Mouse (Mus musculus) CH12.LX (cell line): Measurements from ENCODE around the gene Gab1. TPM values are rescaled to one million over a fixed set of nuclear protein-coding genes. Genes with fewer than 3 reads are reported as not detected.

ENCODE experiments used
- DNase-seq: peaks from one replicate; pipeline ENCODE4 v3.0.0-alpha.2; 2013; ENCODE audit errors: extremely low read depth
- H3K27ac ChIP-seq: 2 replicates; pipeline ENCODE4 v1.5.1; 2012; ENCODE audit warnings: low read depth, mild to moderate bottlenecking, control low read depth, moderate library complexity; ENCODE audit not compliant: insufficient read depth
- H3K27me3 ChIP-seq: replicated peaks from 2 replicates; pipeline ENCODE3; 2012; ENCODE audit warnings: inconsistent platforms
- H3K36me3 ChIP-seq, 2 experiments: replicated peaks in 1 of 2; 2 replicates each; pipeline versions ENCODE3 to v1.6.1; 2012; ENCODE audit warnings: inconsistent platforms in 1 of 2, low read length in 1 of 2, mild to moderate bottlenecking in 1 of 2, mixed read lengths in 1 of 2, moderate library complexity in 1 of 2; ENCODE audit not compliant: control insufficient read depth in 1 of 2, insufficient read depth in 1 of 2
- H3K4me1 ChIP-seq, 2 experiments: 2 replicates each; pipeline ENCODE4 v1.6.1; 2012; ENCODE audit warnings: inconsistent platforms in 1 of 2, moderate library complexity in 1 of 2; ENCODE audit not compliant: insufficient read depth in 2 of 2, control insufficient read depth in 1 of 2
- H3K4me2 ChIP-seq: 2 replicates; pipeline ENCODE4 v1.6.1; 2012; ENCODE audit warnings: low read depth, mild to moderate bottlenecking, control low read depth; ENCODE audit not compliant: poor library complexity, insufficient read depth, severe bottlenecking
- H3K4me3 ChIP-seq, 3 experiments: fragments of 150-350 bp in 1 of 3; sonication (generic) in 1 of 3; replicated peaks in 1 of 3; 2 replicates each; pipeline versions ENCODE3 to v1.5.1; 2011 to 2012; ENCODE audit warnings: low read depth in 2 of 3, low read length in 2 of 3, mild to moderate bottlenecking in 2 of 3, moderate library complexity in 2 of 3, control low read depth in 1 of 3, improper control_type of control experiment in 1 of 3, inconsistent platforms in 1 of 3, mixed read lengths in 1 of 3; ENCODE audit not compliant: poor library complexity in 1 of 3
- H3K79me2 ChIP-seq: replicated peaks from 2 replicates; pipeline ENCODE4 v1.6.1; 2012; ENCODE audit warnings: mild to moderate bottlenecking, moderate library complexity; ENCODE audit not compliant: control insufficient read depth, poor library complexity, insufficient read depth, severe bottlenecking; ENCODE audit errors: extremely low read depth
- H3K9ac ChIP-seq: 2 replicates; pipeline ENCODE4 v1.6.1; 2012; ENCODE audit warnings: low read depth, mild to moderate bottlenecking, control low read depth, moderate library complexity; ENCODE audit not compliant: insufficient read depth
- H3K9me3 ChIP-seq: replicated peaks from 2 replicates; pipeline ENCODE3; 2012; ENCODE audit warnings: low read length, inconsistent platforms, mixed read lengths
- BHLHE40 ChIP-seq: IDR thresholded peaks from 2 replicates; pipeline ENCODE4 v1.6.1; 2011; ENCODE audit warnings: mild to moderate bottlenecking, low read depth, low read length, improper control_type of control experiment
- CHD1 ChIP-seq: IDR thresholded peaks from 2 replicates; pipeline ENCODE4 v1.6.1; 2012; ENCODE audit warnings: low read depth, low read length, improper control_type of control experiment, inconsistent platforms
- CHD2 ChIP-seq: IDR thresholded peaks from 2 replicates; pipeline ENCODE4 v1.6.1; 2011; ENCODE audit warnings: low read length, improper control_type of control experiment
- CTCF ChIP-seq, 2 experiments: IDR thresholded peaks in 1 of 2; conservative IDR thresholded peaks in 1 of 2; 2 replicates each; pipeline ENCODE4 v1.5.1; 2011 to 2012; ENCODE audit warnings: low read depth in 2 of 2, low read length in 2 of 2, improper control_type of control experiment in 1 of 2, inconsistent platforms in 1 of 2, mild to moderate bottlenecking in 1 of 2, moderate library complexity in 1 of 2
- E2F4 ChIP-seq: IDR thresholded peaks from 2 replicates; pipeline ENCODE4 v1.6.1; 2011; ENCODE audit warnings: low read depth, low read length, improper control_type of control experiment; ENCODE audit not compliant: insufficient replicate concordance
- ELF1 ChIP-seq: IDR thresholded peaks from 2 replicates; pipeline ENCODE4 v1.6.1; 2014; ENCODE audit warnings: low read depth, mild to moderate bottlenecking, inconsistent platforms, low read length, improper control_type of control experiment
- EP300 ChIP-seq: IDR thresholded peaks from 2 replicates; pipeline ENCODE4 v1.6.1; 2011; ENCODE audit warnings: low read length, improper control_type of control experiment
- ETS1 ChIP-seq: conservative IDR thresholded peaks from 2 replicates; pipeline ENCODE4 v1.6.1; 2012; ENCODE audit warnings: low read depth, mild to moderate bottlenecking, inconsistent platforms, low read length, improper control_type of control experiment, moderate library complexity
- HCFC1 ChIP-seq: IDR thresholded peaks from 2 replicates; pipeline ENCODE4 v1.6.1; 2012; ENCODE audit warnings: low read depth, mild to moderate bottlenecking, inconsistent platforms, low read length, improper control_type of control experiment
- JUN ChIP-seq: IDR thresholded peaks from 2 replicates; pipeline ENCODE4 v1.6.1; 2011; ENCODE audit warnings: low read depth, mild to moderate bottlenecking, low read length, improper control_type of control experiment, moderate library complexity; ENCODE audit not compliant: insufficient read depth
- KAT2A ChIP-seq: IDR thresholded peaks from 2 replicates; pipeline ENCODE4 v1.6.1; 2012; ENCODE audit warnings: low read length, improper control_type of control experiment, inconsistent platforms; ENCODE audit not compliant: insufficient replicate concordance
- MAZ ChIP-seq: IDR thresholded peaks from 2 replicates; pipeline ENCODE4 v1.6.1; 2012; ENCODE audit warnings: low read depth, mild to moderate bottlenecking, inconsistent platforms, low read length, improper control_type of control experiment, moderate library complexity
- MEF2A ChIP-seq: IDR thresholded peaks from 2 replicates; pipeline ENCODE4 v1.6.1; 2014; ENCODE audit warnings: low read depth, mild to moderate bottlenecking, inconsistent platforms, low read length, improper control_type of control experiment, borderline replicate concordance
- MXI1 ChIP-seq: IDR thresholded peaks from 2 replicates; pipeline ENCODE4 v1.6.1; 2011; ENCODE audit warnings: mild to moderate bottlenecking, low read depth, low read length, improper control_type of control experiment
- MYC ChIP-seq: IDR thresholded peaks from 2 replicates; pipeline ENCODE4 v1.6.1; 2011; ENCODE audit warnings: low read depth, mild to moderate bottlenecking, improper control_type of control experiment, low read length
- NELFE ChIP-seq: IDR thresholded peaks from 2 replicates; pipeline ENCODE4 v1.6.1; 2011; ENCODE audit warnings: low read depth, low read length, improper control_type of control experiment
- NRF1 ChIP-seq: IDR thresholded peaks from 2 replicates; pipeline ENCODE4 v1.6.1; 2014; ENCODE audit warnings: low read depth, mild to moderate bottlenecking, inconsistent platforms, low read length, improper control_type of control experiment, moderate library complexity
- POLR2AphosphoS2 ChIP-seq: IDR thresholded peaks from 2 replicates; pipeline ENCODE4 v1.6.1; 2011; ENCODE audit warnings: low read depth, low read length, improper control_type of control experiment
- RCOR1 ChIP-seq: conservative IDR thresholded peaks from 2 replicates; pipeline ENCODE4 v1.6.1; 2012; ENCODE audit warnings: low read depth, mild to moderate bottlenecking, inconsistent platforms, low read length, improper control_type of control experiment
- SIN3A ChIP-seq: IDR thresholded peaks from 2 replicates; pipeline ENCODE4 v1.6.1; 2012; ENCODE audit warnings: low read length, improper control_type of control experiment, inconsistent platforms
- SMC3 ChIP-seq: IDR thresholded peaks from 2 replicates; pipeline ENCODE4 v1.6.1; 2011; ENCODE audit warnings: low read depth, low read length, improper control_type of control experiment
- TBP ChIP-seq: conservative IDR thresholded peaks from 2 replicates; pipeline ENCODE4 v1.6.1; 2011; ENCODE audit warnings: low read depth, low read length, improper control_type of control experiment
- TCF12 ChIP-seq: IDR thresholded peaks from 2 replicates; pipeline ENCODE4 v1.6.1; 2014; ENCODE audit warnings: low read depth, mild to moderate bottlenecking, inconsistent platforms, low read length, improper control_type of control experiment
- USF1 ChIP-seq: IDR thresholded peaks from 2 replicates; pipeline ENCODE4 v1.6.1; 2014; ENCODE audit warnings: low read depth, mild to moderate bottlenecking, inconsistent platforms, low read length, improper control_type of control experiment
- USF2 ChIP-seq: conservative IDR thresholded peaks from 2 replicates; pipeline ENCODE4 v1.6.1; 2011; ENCODE audit warnings: low read depth, low read length, improper control_type of control experiment
- ZC3H11A ChIP-seq: IDR thresholded peaks from 2 replicates; pipeline ENCODE4 v1.6.1; 2012; ENCODE audit warnings: low read depth, mild to moderate bottlenecking, inconsistent platforms, low read length, improper control_type of control experiment
- dilution Hi-C: fragments of 300-500 bp; cut with MboI; formaldehyde crosslinking; loops from 2 replicates; pipeline ENCODE4 v1.14.3; 2020; ENCODE audit warnings: low sequenced_read_pairs; ENCODE audit not compliant: extremely low pct_unique_long_range_greater_than_20kb, extremely low pct_ligation_motif_present
- in situ Hi-C: fragments of 300-500 bp; cut with MboI; formaldehyde crosslinking; loops from 3 replicates; pipeline ENCODE4 v1.14.3; 2019; ENCODE audit warnings: low sequenced_read_pairs, low pct_ligation_motif_present, low pct_unique_long_range_greater_than_20kb, mixed read lengths
- polyA plus RNA-seq: library from polyadenylated mRNA; unstranded; fragments of >175 nt; gene quantifications from 2 replicates; pipeline ENCODE4 v1.2.1, GENCODE M21; 2012; ENCODE audit warnings: low read depth; ENCODE audit not compliant: insufficient read length
- total RNA-seq, 2 experiments: library from RNA; depleted of rRNA; stranded (reverse); fragments of 300-350 nt in 1 of 2; fragments of >200 nt in 1 of 2; gene quantifications; 2 replicates each; pipeline ENCODE4 v1.2.3; 2012 to 2014

Gene Gab1
- total and polyA plus RNA-seq, 3 experiments: 0.08 TPM; not detected in 2

GRCm38 (mm10) chr8:80749091-80749490, 131.2 kb downstream of the Gab1 start:
- no peaks in the 10 kb centered on the region for H3K79me2 ChIP-seq
- in situ Hi-C loops: no loop called here
- DNase-seq: no peak
- no peak overlapping the region for H3K9ac ChIP-seq
- H3K36me3 ChIP-seq: no peaks in the 10 kb centered on the region
- dilution Hi-C loops: no loop called here
- no peaks in the 10 kb centered on the region for H3K9me3 ChIP-seq
- no peak overlapping the region for H3K4me3 ChIP-seq
- H3K4me1 ChIP-seq: peaks cover 0 to 5% of the 10 kb centered on the region in 2 experiments; a peak in 1 of 4 replicates
- no peak overlapping the region for H3K27ac ChIP-seq
- H3K27me3 ChIP-seq: no peaks in the 10 kb centered on the region
- H3K4me2 ChIP-seq: no peak overlapping the region
- TF ChIP-seq ETS1 (no peak), USF2 (no peak), POLR2AphosphoS2 (no peak), HCFC1 (no peak), RCOR1 (no peak), E2F4 (no peak), ZC3H11A (no peak), SMC3 (no peak), TBP (no peak), SIN3A (no peak), MAZ (no peak), MYC (no peak), JUN (no peak), NRF1 (no peak)
- TF ChIP-seq, all 38 proteins: peak for 0

- peak overlapping the region; percentile 17; the same call in 1 of the 2 replicates for H3K4me2 ChIP-seq
- peak overlapping the region; percentile 51 for H3K9ac ChIP-seq
- in situ Hi-C loops (no loop called here), dilution Hi-C loops (no loop called here)
- no peaks in the 10 kb centered on the region for H3K27me3 ChIP-seq
- TF ChIP-seq TBP (no peak), NELFE (no peak), USF1 (no peak), E2F4 (no peak), ETS1 (no peak), CTCF (conservative IDR thresholded peaks at IDR 0.05 in 1 of 2, IDR thresholded peaks at IDR 0.05 in 1 of 2; ENCODE audit: low read depth in 2 of 2, low read length in 2 of 2) (no peak), CHD2 (no peak), EP300 (no peak), MYC (no peak), MEF2A (no peak), SMC3 (no peak), CHD1 (no peak), TCF12 (no peak), USF2 (no peak), RCOR1 (no peak), JUN (no peak), KAT2A (no peak), BHLHE40 (no peak; the same call in 1 of the 2 replicates), MXI1 (no peak), ELF1 (no peak)
- peak overlapping the region; percentile 72 for H3K27ac ChIP-seq
- DNase-seq: no peak
- H3K79me2 ChIP-seq: peaks cover 27% of the 10 kb centered on the region
- H3K4me3 ChIP-seq: peak overlapping the region; percentile 44 to 52 (median 47)
- H3K9me3 ChIP-seq: no peaks in the 10 kb centered on the region
- peaks cover 6 to 10% of the 10 kb centered on the region in 2 experiments for H3K36me3 ChIP-seq
- peaks cover 7 to 18% of the 10 kb centered on the region in 2 experiments; a peak in 3 of 4 replicates for H3K4me1 ChIP-seq
These were observed 140.4 kb downstream of the Gab1 start for GRCm38 (mm10) chr8:80739932-80740331.
